ENCODE assay signal across 8 mouse cellular contexts in genomic region chr7:92560986-92561876, GRCm38 (mm10). TPM values are rescaled to one million over a fixed set of nuclear protein-coding genes. Genes with fewer than 3 reads are reported as not detected.
DNase-seq lines count a peak whose midpoint lies in the region; ATAC-seq lines count a peak whose summit lies in the region.

TSS of gene Ccdc90b (plus strand) at chr7:92561149.

- DNase-seq in gastrocnemius, adult 18-20 months (ENCODE audit: low spot score): peak; percentile 92
- DNase-seq in layer of hippocampus, postnatal 36 days: peak; percentile 91 to 93
- peak; percentile 95 for DNase-seq in lung, postnatal 25 days (ENCODE audit: low spot score)
- peak; percentile 90 for DNase-seq in retina, adult 2 months (ENCODE audit: low read depth, low spot score)
- peak; percentile 82 for DNase-seq in thymus, postnatal 25 days

- H3K4me3 ChIP-seq in hindbrain, embryonic 15.5 days: peak within 1 kb of the TSS; percentile 88

- no peaks in the 10 kb centered on the region for H3K27me3 ChIP-seq in hindbrain, embryonic 15.5 days

- peaks cover 9% of the 10 kb centered on the region; the same call in 1 of the 2 replicates for H3K36me3 ChIP-seq in hindbrain, embryonic 15.5 days

- ATAC-seq in activated CD4-positive, CD25-positive, alpha-beta regulatory T cell, adult 4 months: peak; percentile 95
- peak; percentile 82 for ATAC-seq in common myeloid progenitor, adult 5-6 weeks (replicated peaks; ENCODE audit: low read depth, poor library complexity, severe bottlenecking)
- peak; percentile 99 for ATAC-seq in hindbrain, embryonic 15.5 days (ENCODE audit: low FRiP score, low read depth)

- peak within 1 kb of the TSS; percentile 97 for H3K27ac ChIP-seq in hindbrain, embryonic 15.5 days (replicated peaks)

- H3K9me3 ChIP-seq in hindbrain, embryonic 15.5 days: no peaks in the 10 kb centered on the region

- peak within 1 kb of the TSS; percentile 61 for H3K4me2 ChIP-seq in hindbrain, embryonic 15.5 days

- H3K4me1 ChIP-seq in hindbrain, embryonic 15.5 days (replicated peaks): peaks cover 12% of the 10 kb centered on the region

- WGBS in hindbrain, embryonic 15.5 days: under 1% methylated on average over 59 of the region's 60 CpGs

- H3K9ac ChIP-seq in hindbrain, embryonic 15.5 days: peak within 1 kb of the TSS; percentile 87

RNA-seq across cellular contexts. Expression of gene Ccdc90b, which starts in this region (rescaled TPM):
- 10 to 100 TPM; 11.0 TPM for polyA plus RNA-seq in activated CD4-positive, CD25-positive, alpha-beta regulatory T cell, adult 4 months (2017; shearing (Covaris generic))
- total RNA-seq in common myeloid progenitor, adult 5-6 weeks (2017): 30.3 and 34.0 TPM in 2 replicates
- 10 to 100 TPM; 19.7 to 20.2 TPM for total RNA-seq in gastrocnemius, adult 18-20 months (2021)
- polyA plus RNA-seq in hindbrain, embryonic 15.5 days (2015; fragmentation: Nextera tagmentation; extraction: Ambion mirVana): 58.3 and 61.1 TPM in 2 replicates
- total RNA-seq in layer of hippocampus, postnatal 36 days (2021): 10 to 100 TPM; 15.9 to 17.1 TPM

Comparison
In these comparisons a context has a peak if more than half of its experiments do, and no peak if none do; other contexts are left out.
1. Peak in every context shown above with its lines: DNase-seq, ATAC-seq, H3K4me3 ChIP-seq and H3K27ac ChIP-seq.